Mouse (Mus musculus) liver, adult 2 months (tissue): ENCODE results near the gene 6030468B19Rik. TPM values are rescaled to one million over a fixed set of nuclear protein-coding genes. Genes with fewer than 3 reads are reported as not detected.

Source experiments
- DNase-seq: peaks from one replicate; pipeline ENCODE4 v3.0.0-alpha.2; 2011; ENCODE audit warnings: low read depth, low spot score; ENCODE audit errors: extremely low read depth
- H3K27ac ChIP-seq: fragments of 200-500 bp; replicated peaks from 2 replicates; pipeline ENCODE4 v1.5.1; 2012; ENCODE audit warnings: low read depth, mild to moderate bottlenecking, control low read depth, inconsistent platforms, low read length; ENCODE audit not compliant: insufficient read depth
- H3K27me3 ChIP-seq: fragments of 200-500 bp; 2 replicates; pipeline ENCODE4 v1.6.1; 2012; ENCODE audit warnings: mild to moderate bottlenecking, moderate library complexity, low read length, inconsistent platforms; ENCODE audit not compliant: control insufficient read depth, insufficient read depth
- H3K36me3 ChIP-seq: fragments of 200-500 bp; 2 replicates; pipeline ENCODE4 v1.6.1; 2012; ENCODE audit warnings: low read length, inconsistent platforms; ENCODE audit not compliant: control insufficient read depth, insufficient read depth
- H3K4me1 ChIP-seq: fragments of 200-500 bp; 2 replicates; pipeline ENCODE4 v1.6.1; 2011; ENCODE audit warnings: low read length; ENCODE audit not compliant: control insufficient read depth, insufficient read depth
- H3K4me3 ChIP-seq: fragments of 200-500 bp; 2 replicates; pipeline ENCODE4 v1.5.1; 2011; ENCODE audit warnings: low read depth, mild to moderate bottlenecking, control low read depth, low read length, moderate library complexity; ENCODE audit not compliant: insufficient read depth
- H3K79me2 ChIP-seq: fragments of 200-500 bp; 2 replicates; pipeline ENCODE4 v1.6.1; 2012; ENCODE audit warnings: inconsistent platforms, mild to moderate bottlenecking, low read length, moderate library complexity; ENCODE audit not compliant: control insufficient read depth, insufficient read depth
- H3K9ac ChIP-seq: fragments of 200-500 bp; 2 replicates; pipeline ENCODE4 v1.6.1; 2012; ENCODE audit warnings: low read depth, mild to moderate bottlenecking, control low read depth, inconsistent platforms, low read length
- CTCF ChIP-seq: fragments of 200-500 bp; IDR thresholded peaks from 2 replicates; pipeline ENCODE4 v1.5.1; 2011; ENCODE audit warnings: low read depth, low read length, control low read depth
- POLR2A ChIP-seq: fragments of 200-500 bp; IDR thresholded peaks from 2 replicates; pipeline ENCODE4 v1.6.1; 2011; ENCODE audit warnings: low read length, control low read depth; ENCODE audit not compliant: insufficient read depth; ENCODE audit errors: extremely low read depth
- WGBS: fragments of 180-500 bp; shearing (Covaris S2); methylation state at CpG from one replicate; pipeline ENCODE4 v1.1.7; 2018; 5-methylcytosine and 5-hydroxymethylcytosine counted together
- polyA plus RNA-seq: library from polyadenylated mRNA; depleted of rRNA; stranded (reverse); fragments of >200 nt; gene quantifications from 2 replicates; pipeline ENCODE4 v1.2.3, GENCODE M21; 2012
- total RNA-seq: library from RNA; depleted of rRNA; stranded (reverse); fragments of >200 nt; gene quantifications from 2 replicates; pipeline ENCODE4 v1.2.3, GENCODE M21; 2014

Gene 6030468B19Rik
- total and polyA plus RNA-seq, 2 experiments = not detected

GRCm38 (mm10) chr11:117792281-117792888 lies 5.1 kb upstream of the 6030468B19Rik start:
- Histone ChIP-seq H3K4me1 (peaks cover 4% of the 10 kb centered on the region), H3K27me3 (no peaks in the 10 kb centered on the region), H3K79me2 (no peaks in the 10 kb centered on the region), H3K4me3 (peak overlapping the region; percentile 28; the same call in 1 of the 2 replicates), H3K27ac (no peak overlapping the region), H3K9ac (0 out of 2 replicates have a peak overlapping the region, but pooled peaks have one; percentile 14), H3K36me3 (no peaks in the 10 kb centered on the region)
- DNase-seq = peak; percentile 90
- WGBS = 16% methylated on average over 22 of the region's 22 CpGs
- TF ChIP-seq POLR2A (no peak), CTCF (peak; percentile 29; the same call in 1 of the 2 replicates)

- Histone ChIP-seq H3K27ac (no peak overlapping the region), H3K36me3 (no peaks in the 10 kb centered on the region), H3K27me3 (no peaks in the 10 kb centered on the region), H3K79me2 (no peaks in the 10 kb centered on the region), H3K9ac (no peak overlapping the region), H3K4me1 (peaks cover 4% of the 10 kb centered on the region), H3K4me3 (no peak overlapping the region)
- WGBS = 91% methylated on average over 4 of the region's 4 CpGs
- TF ChIP-seq CTCF (no peak), POLR2A (no peak)
- no peak for DNase-seq
These were observed 3.4 kb upstream of the 6030468B19Rik start for GRCm38 (mm10) chr11:117794035-117794551.

- WGBS = 73% methylated on average over 5 of the region's 5 CpGs
- no peak overlapping the region for H3K4me3 ChIP-seq
- no peaks in the 10 kb centered on the region for H3K79me2 ChIP-seq
- no peak overlapping the region for H3K27ac ChIP-seq
- H3K36me3 ChIP-seq = no peaks in the 10 kb centered on the region
- TF ChIP-seq CTCF = no peak
- TF ChIP-seq POLR2A = no peak
- DNase-seq = no peak
- H3K4me1 ChIP-seq = no peaks in the 10 kb centered on the region; the same call in 1 of the 2 replicates
- H3K27me3 ChIP-seq = no peaks in the 10 kb centered on the region
- H3K9ac ChIP-seq = no peak overlapping the region
These were observed 506 bp upstream of the 6030468B19Rik start for GRCm38 (mm10) chr11:117796954-117797353.

- no peak overlapping the region for H3K9ac ChIP-seq
- no peaks in the 10 kb centered on the region for H3K36me3 ChIP-seq
- 59% methylated on average over 2 of the region's 2 CpGs for WGBS
- DNase-seq = no peak
- no peak for TF ChIP-seq CTCF
- no peak for TF ChIP-seq POLR2A
- H3K4me3 ChIP-seq = no peak overlapping the region
- H3K79me2 ChIP-seq = no peaks in the 10 kb centered on the region
- no peak overlapping the region for H3K27ac ChIP-seq
- H3K4me1 ChIP-seq = no peaks in the 10 kb centered on the region
- no peaks in the 10 kb centered on the region for H3K27me3 ChIP-seq
These were observed 691 bp downstream of the 6030468B19Rik start for GRCm38 (mm10) chr11:117798160-117798541.

GRCm38 (mm10) chr11:117799174-117799573 lies 1.7 kb downstream of the 6030468B19Rik start:
- no peak for DNase-seq
- H3K4me3 ChIP-seq = no peak overlapping the region
- H3K27ac ChIP-seq = no peak overlapping the region
- H3K4me1 ChIP-seq = no peaks in the 10 kb centered on the region
- H3K79me2 ChIP-seq = no peaks in the 10 kb centered on the region
- no peaks in the 10 kb centered on the region for H3K36me3 ChIP-seq
- TF ChIP-seq CTCF (no peak), POLR2A (no peak)
- WGBS = 80% methylated on average over 5 of the region's 5 CpGs
- H3K9ac ChIP-seq = no peak overlapping the region
- H3K27me3 ChIP-seq = no peaks in the 10 kb centered on the region

GRCm38 (mm10) chr11:117800038-117800437 lies 2.6 kb downstream of the 6030468B19Rik start:
- Histone ChIP-seq H3K4me1 (no peaks in the 10 kb centered on the region), H3K27ac (no peak overlapping the region), H3K9ac (no peak overlapping the region), H3K4me3 (no peak overlapping the region), H3K79me2 (no peaks in the 10 kb centered on the region), H3K27me3 (no peaks in the 10 kb centered on the region), H3K36me3 (no peaks in the 10 kb centered on the region)
- no peak for DNase-seq
- 91% methylated on average over 7 of the region's 7 CpGs for WGBS
- TF ChIP-seq POLR2A (no peak), CTCF (no peak)
